Mouse (Mus musculus): ENCODE results near the gene Gm16451.
"Not testable (repeated sequence)": the region's sequence is repeated elsewhere in the genome, so short reads cannot be mapped to it uniquely, and the experiment has no call there.

Gm16451 gene

DNA sequence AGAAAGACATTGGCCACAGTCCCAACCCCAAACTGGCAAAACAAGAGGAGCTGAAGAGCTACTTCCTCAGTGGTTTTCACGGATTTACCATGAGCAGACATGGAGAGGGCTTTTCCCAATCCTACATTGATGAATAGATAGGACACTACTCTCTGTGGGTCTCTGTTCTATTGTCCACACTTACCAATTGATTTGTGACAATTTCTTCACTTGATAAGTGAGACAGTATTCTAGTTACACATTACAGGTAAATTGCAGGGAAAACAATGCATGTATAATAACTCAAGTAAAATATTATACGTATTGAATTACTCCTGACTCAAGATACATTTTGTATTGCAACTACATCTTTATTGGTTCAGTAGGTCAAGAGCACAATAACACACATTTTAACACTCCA lies at the start of gene Gm16451:
Gene Gm16451, minus strand, starts transcription at position 101 of the 400 bp plus-strand sequence.
- not testable (repeated sequence) for DNase-seq

DNA sequence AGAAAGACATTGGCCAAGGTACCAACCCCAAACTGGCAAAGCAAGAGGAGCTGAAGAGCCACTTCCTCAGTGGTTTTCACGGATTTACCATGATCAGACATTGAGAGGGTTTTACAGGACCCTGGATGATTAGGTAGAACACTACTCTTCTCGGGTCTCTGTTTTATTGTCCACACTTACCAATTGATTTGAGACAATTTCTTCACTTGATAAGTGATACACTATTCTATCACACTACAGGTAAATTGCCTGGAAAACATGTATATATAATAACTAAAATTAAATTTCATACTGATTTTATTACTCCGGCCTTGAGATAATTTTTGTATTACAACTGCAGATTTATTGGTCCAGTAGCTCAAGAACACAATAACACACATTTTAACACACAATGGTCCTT lies 45.9 kb upstream of the Gm16451 start, which contains the start of gene Vmn1r142:
Gene Vmn1r142, minus strand, starts transcription at position 101 of the 400 bp plus-strand sequence.
- DNase-seq: not testable (repeated sequence)

DNA sequence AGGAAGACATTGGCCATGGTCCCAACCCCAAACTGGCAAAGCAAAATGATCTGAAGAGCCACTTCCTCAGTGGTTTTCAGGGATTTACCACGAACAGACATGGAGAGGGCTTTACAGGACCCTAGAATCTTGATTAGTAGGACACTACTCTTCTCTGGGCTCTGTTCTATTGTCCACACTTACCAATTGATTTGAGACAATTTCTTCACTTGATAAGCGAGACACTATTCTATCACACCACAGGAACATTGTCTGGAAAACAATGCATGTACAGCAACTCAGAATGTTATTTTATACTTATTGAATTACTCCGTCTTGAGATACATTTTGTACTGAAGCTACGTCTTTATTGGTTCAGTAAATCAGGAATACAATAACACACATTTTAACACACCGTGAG lies 16.6 kb upstream of the Gm16451 start, which contains the start of gene Gm10666:
Gene Gm10666, minus strand, starts transcription at position 101 of the 400 bp plus-strand sequence.
- not testable (repeated sequence) for DNase-seq

DNA sequence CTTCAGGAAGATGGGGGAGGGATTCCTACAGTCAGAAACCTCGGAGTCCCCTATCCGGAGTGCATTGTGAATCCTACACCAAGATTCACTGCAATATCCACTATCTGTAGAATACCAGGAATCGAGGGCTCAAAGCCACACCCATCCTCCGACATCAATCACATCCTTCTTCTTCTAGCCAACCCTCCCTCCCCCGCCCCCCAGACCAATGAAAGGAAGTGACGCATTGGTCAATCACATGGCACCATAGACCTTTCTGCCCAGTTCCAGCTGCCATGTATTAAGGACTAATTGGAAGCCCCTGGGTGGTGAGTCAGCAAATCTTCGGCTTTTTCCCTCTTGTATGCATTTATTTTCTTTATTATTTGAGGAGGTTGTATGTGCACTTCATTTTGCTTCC lies 49.3 kb downstream of the Gm16451 start, which contains the start of gene Vmn1r139:
Gene Vmn1r139, plus strand, starts transcription at position 301 of the 400 bp plus-strand sequence.
- DNase-seq: not testable (repeated sequence)
